Mouse (Mus musculus): Measurements from ENCODE around the gene Lpar3.

- TF ChIP-seq EP300 (IDR thresholded peaks at IDR 0.05; ENCODE audit: low read depth) (no peak), CTCF (IDR thresholded peaks at IDR 0.05; ENCODE audit: low read depth) (no peak)
These were observed 21.8 kb upstream of the Lpar3 start for GRCm38 (mm10) chr3:146198803-146199481.

All from liver, embryonic 14.5 days (tissue).